In genomic region chr16:44421735-44422134, GRCm38 (mm10) we compare ENCODE assay signal across 28 mouse cellular contexts. TPM values are rescaled to one million over a fixed set of nuclear protein-coding genes. Genes with fewer than 3 reads are reported as not detected.
"Had no signal": no experiment of that assay in that cellular context is flagged by ENCODE, and none has a peak within 500 bp of the region (broad histone marks: within the 10 kb centered on the region; RNA-seq: fewer than 3 reads in every experiment).

No protein-coding gene starts in this region.

- H3K27me3 ChIP-seq: embryonic facial prominence, embryonic 12.5 days; embryonic facial prominence, embryonic 13.5 days; embryonic facial prominence, embryonic 15.5 days; forebrain, embryonic 13.5 days; forebrain, embryonic 15.5 days had no signal

- H3K27ac ChIP-seq: embryonic facial prominence, embryonic 10.5 days; embryonic facial prominence, embryonic 12.5 days; embryonic facial prominence, embryonic 13.5 days; embryonic facial prominence, embryonic 15.5 days; forebrain, embryonic 10.5 days; forebrain, embryonic 12.5 days; forebrain, embryonic 13.5 days; forebrain, embryonic 15.5 days; gastrocnemius, adult 2 months; heart, adult 2 months had no signal

- H3K4me3 ChIP-seq: embryonic facial prominence, embryonic 10.5 days; embryonic facial prominence, embryonic 12.5 days; embryonic facial prominence, embryonic 13.5 days; embryonic facial prominence, embryonic 15.5 days; erythroblast, embryonic 14.5 days; forebrain, embryonic 10.5 days; forebrain, embryonic 12.5 days; forebrain, embryonic 13.5 days; forebrain, embryonic 15.5 days; gastrocnemius, adult 2 months; heart, adult 2 months had no signal

- H3K9me3 ChIP-seq: embryonic facial prominence, embryonic 10.5 days; embryonic facial prominence, embryonic 12.5 days; embryonic facial prominence, embryonic 13.5 days; embryonic facial prominence, embryonic 15.5 days; forebrain, embryonic 10.5 days; forebrain, embryonic 12.5 days; forebrain, embryonic 13.5 days; forebrain, embryonic 15.5 days had no signal

- H3K4me1 ChIP-seq: embryonic facial prominence, embryonic 10.5 days; embryonic facial prominence, embryonic 12.5 days; embryonic facial prominence, embryonic 15.5 days; forebrain, embryonic 12.5 days; forebrain, embryonic 13.5 days had no signal

- DNase-seq: cerebellum, adult 8-10 months; cerebellum, adult 9-10 months; cerebellum, adult 9-11 months; cerebellum, postnatal 10 days; cerebellum, postnatal 14 days; cerebellum, postnatal 25 days; cerebellum, postnatal 36 days; embryo, embryonic 11 days; forebrain, postnatal 0 days; gastrocnemius, adult 2 months; gastrocnemius, postnatal 10 days; gastrocnemius, postnatal 14 days; gastrocnemius, postnatal 25 days; heart, adult 18-20 months; heart, adult 2 months had no signal

- H3K36me3 ChIP-seq: embryonic facial prominence, embryonic 10.5 days; embryonic facial prominence, embryonic 12.5 days; embryonic facial prominence, embryonic 13.5 days; embryonic facial prominence, embryonic 15.5 days; forebrain, embryonic 10.5 days; forebrain, embryonic 12.5 days; forebrain, embryonic 15.5 days had no signal

- H3K9ac ChIP-seq: embryonic facial prominence, embryonic 12.5 days; embryonic facial prominence, embryonic 13.5 days; embryonic facial prominence, embryonic 15.5 days; forebrain, embryonic 12.5 days; forebrain, embryonic 13.5 days; forebrain, embryonic 15.5 days; forebrain, postnatal 0 days had no signal

- H3K4me2 ChIP-seq: embryonic facial prominence, embryonic 12.5 days; embryonic facial prominence, embryonic 13.5 days; embryonic facial prominence, embryonic 15.5 days; forebrain, embryonic 12.5 days; forebrain, embryonic 13.5 days; forebrain, embryonic 15.5 days had no signal

RNA-seq across cellular contexts. Expression of gene Cfap44, which starts 27.1 kb away (rescaled TPM):
- total RNA-seq: common myeloid progenitor, adult 5-6 weeks; gastrocnemius, adult 18-20 months; gastrocnemius, adult 2 months; gastrocnemius, adult 8-10 months; gastrocnemius, postnatal 25 days; heart, adult 2 months; heart, adult 8-10 months had no signal
- polyA plus RNA-seq: erythroblast, embryonic 14.5 days had no signal
